Mouse (Mus musculus) ES-E14 (cell line): ENCODE measurements around the gene Tshz2.

ENCODE experiments used
- HCFC1 ChIP-seq: IDR thresholded peaks from 2 replicates; pipeline ENCODE4 v1.6.1; 2012; ENCODE audit warnings: low read length, inconsistent platforms, borderline replicate concordance; ENCODE audit not compliant: insufficient read depth
- MAFK ChIP-seq: IDR thresholded peaks from 2 replicates; pipeline ENCODE4 v1.6.1; 2014; ENCODE audit warnings: mild to moderate bottlenecking, low read depth, low read length, inconsistent platforms; ENCODE audit not compliant: insufficient read depth
- ZC3H11A ChIP-seq: IDR thresholded peaks from 2 replicates; pipeline ENCODE4 v1.6.1; 2012; ENCODE audit warnings: low read depth, mild to moderate bottlenecking, inconsistent platforms, low read length, borderline replicate concordance
- ZNF384 ChIP-seq: IDR thresholded peaks from 2 replicates; pipeline ENCODE4 v1.6.1; 2012; ENCODE audit warnings: low read depth, low read length, inconsistent platforms

GRCm38 (mm10) chr2:169747114-169747642 lies 114.4 kb downstream of the Tshz2 start:
- TF ChIP-seq ZC3H11A (no peak), MAFK (no peak), HCFC1 (no peak), ZNF384 (no peak)
